Mouse (Mus musculus) MEL (cell line): ENCODE data around the gene Anln. TPM values are rescaled to one million over a fixed set of nuclear protein-coding genes. Genes with fewer than 3 reads are reported as not detected.

Experiments used
- DNase-seq: peaks from one replicate; pipeline ENCODE4 v3.0.0; 2011; ENCODE audit warnings: low read depth, low spot score
- H3K27ac ChIP-seq: 2 replicates; pipeline ENCODE4 v1.5.1; 2012; ENCODE audit warnings: low read depth, mild to moderate bottlenecking, control low read depth, low read length, moderate library complexity; ENCODE audit not compliant: control insufficient read depth
- H3K27me3 ChIP-seq, 2 experiments: fragments of 150-350 bp in 1 of 2; sonication (generic) in 1 of 2; 2 replicates each; pipeline ENCODE4 v1.6.1; 2012; ENCODE audit warnings: low read length in 2 of 2, mild to moderate bottlenecking in 2 of 2, improper control_type of control experiment in 1 of 2, moderate library complexity in 1 of 2; ENCODE audit not compliant: insufficient read depth in 2 of 2, control insufficient read depth in 1 of 2
- H3K36me3 ChIP-seq, 2 experiments: 2 replicates each; pipeline ENCODE4 v1.6.1; 2012 to 2014; ENCODE audit warnings: low read length in 2 of 2, improper control_type of control experiment in 1 of 2, inconsistent platforms in 1 of 2, mild to moderate bottlenecking in 1 of 2; ENCODE audit not compliant: insufficient read depth in 2 of 2, control insufficient read depth in 1 of 2
- H3K4me1 ChIP-seq, 2 experiments: fragments of 150-350 bp in 1 of 2; sonication (generic) in 1 of 2; 2 replicates each; pipeline ENCODE4 v1.6.1; 2012; ENCODE audit warnings: low read length in 2 of 2, improper control_type of control experiment in 1 of 2, mild to moderate bottlenecking in 1 of 2; ENCODE audit not compliant: insufficient read depth in 2 of 2, control insufficient read depth in 1 of 2
- H3K4me3 ChIP-seq, 2 experiments: fragments of 150-350 bp in 1 of 2; sonication (generic) in 1 of 2; 2 replicates each; pipeline ENCODE4 v1.5.1; 2012; ENCODE audit warnings: low read depth in 2 of 2, low read length in 2 of 2, mild to moderate bottlenecking in 2 of 2, moderate library complexity in 2 of 2, control low read depth in 1 of 2, improper control_type of control experiment in 1 of 2; ENCODE audit not compliant: control insufficient read depth in 1 of 2, insufficient read depth in 1 of 2
- H3K79me2 ChIP-seq: 2 replicates; pipeline ENCODE4 v1.6.1; 2012; ENCODE audit warnings: mild to moderate bottlenecking, low read length, moderate library complexity; ENCODE audit not compliant: control insufficient read depth, poor library complexity, insufficient read depth
- H3K9ac ChIP-seq: 2 replicates; pipeline ENCODE4 v1.6.1; 2012; ENCODE audit warnings: low read depth, mild to moderate bottlenecking, control low read depth, low read length, moderate library complexity; ENCODE audit not compliant: control insufficient read depth, poor library complexity, severe bottlenecking
- H3K9me3 ChIP-seq: fragments of 150-350 bp; sonication (generic); replicated peaks from 2 replicates; pipeline ENCODE4 v1.6.1; 2012; ENCODE audit warnings: mild to moderate bottlenecking, low read length, improper control_type of control experiment, moderate library complexity; ENCODE audit not compliant: insufficient read depth
- BHLHE40 ChIP-seq: IDR thresholded peaks from 2 replicates; pipeline ENCODE4 v1.6.1; 2012; ENCODE audit warnings: low read depth, mild to moderate bottlenecking, inconsistent platforms, low read length, improper control_type of control experiment, borderline replicate concordance
- CHD1 ChIP-seq: IDR thresholded peaks from 2 replicates; pipeline ENCODE4 v1.6.1; 2012; ENCODE audit warnings: low read depth, mild to moderate bottlenecking, inconsistent platforms, low read length, improper control_type of control experiment
- CTCF ChIP-seq, 3 experiments: IDR thresholded peaks in 2 of 3; conservative IDR thresholded peaks in 1 of 3; 2 replicates each; pipeline ENCODE4 v1.5.1; 2011 to 2012; ENCODE audit warnings: low read length in 3 of 3, low read depth in 2 of 3, mild to moderate bottlenecking in 2 of 3, improper control_type of control experiment in 1 of 3, inconsistent platforms in 1 of 3, mixed read lengths in 1 of 3, moderate library complexity in 1 of 3; ENCODE audit not compliant: control insufficient read depth in 1 of 3, insufficient read depth in 1 of 3, poor library complexity in 1 of 3, severe bottlenecking in 1 of 3
- E2F4 ChIP-seq: IDR thresholded peaks from 2 replicates; pipeline ENCODE4 v1.6.1; 2011; ENCODE audit warnings: low read depth, low read length, improper control_type of control experiment, borderline replicate concordance
- ETS1 ChIP-seq: IDR thresholded peaks from 2 replicates; pipeline ENCODE4 v1.6.1; 2012; ENCODE audit warnings: low read depth, mild to moderate bottlenecking, inconsistent platforms, low read length, improper control_type of control experiment, moderate library complexity
- GABPA ChIP-seq: IDR thresholded peaks from 2 replicates; pipeline ENCODE4 v1.6.1; 2012; ENCODE audit warnings: low read depth, mild to moderate bottlenecking, inconsistent platforms, low read length, improper control_type of control experiment, moderate library complexity
- JUND ChIP-seq: IDR thresholded peaks from 2 replicates; pipeline ENCODE4 v1.6.1; 2011; ENCODE audit warnings: low read depth, mild to moderate bottlenecking, improper control_type of control experiment, low read length
- MAFK ChIP-seq: IDR thresholded peaks from 2 replicates; pipeline ENCODE4 v1.6.1; 2011; ENCODE audit warnings: low read depth, mild to moderate bottlenecking, low read length, improper control_type of control experiment, borderline replicate concordance
- MEF2A ChIP-seq: IDR thresholded peaks from 2 replicates; pipeline ENCODE4 v1.6.1; 2014; ENCODE audit warnings: low read depth, mild to moderate bottlenecking, inconsistent platforms, low read length, improper control_type of control experiment; ENCODE audit not compliant: poor library complexity, insufficient replicate concordance, severe bottlenecking; ENCODE audit errors: extremely low read depth
- MYB ChIP-seq: IDR thresholded peaks from 2 replicates; pipeline ENCODE4 v1.6.1; 2011; ENCODE audit warnings: mild to moderate bottlenecking, low read depth, low read length, improper control_type of control experiment
- POLR2AphosphoS2 ChIP-seq: IDR thresholded peaks from 2 replicates; pipeline ENCODE4 v1.6.1; 2011; ENCODE audit warnings: low read length, improper control_type of control experiment
- POLR2AphosphoS5 ChIP-seq: IDR thresholded peaks from 2 replicates; pipeline ENCODE4 v1.6.1; 2012; ENCODE audit warnings: low read depth, borderline replicate concordance, mild to moderate bottlenecking, inconsistent platforms, low read length, moderate library complexity, mixed read lengths
- SIN3A ChIP-seq: IDR thresholded peaks from 2 replicates; pipeline ENCODE4 v1.6.1; 2012; ENCODE audit warnings: low read length, improper control_type of control experiment, inconsistent platforms
- SMC3 ChIP-seq: IDR thresholded peaks from 2 replicates; pipeline ENCODE4 v1.6.1; 2011; ENCODE audit warnings: low read depth, low read length, improper control_type of control experiment
- TAL1 ChIP-seq: IDR thresholded peaks from 2 replicates; pipeline ENCODE4 v1.6.1; 2012; ENCODE audit warnings: mild to moderate bottlenecking, inconsistent platforms, low read length, moderate library complexity, mixed read lengths
- TBP ChIP-seq: IDR thresholded peaks from 2 replicates; pipeline ENCODE4 v1.8.0; 2011; ENCODE audit warnings: low read depth, low read length, improper control_type of control experiment
- TCF12 ChIP-seq: IDR thresholded peaks from 2 replicates; pipeline ENCODE4 v1.6.1; 2014; ENCODE audit warnings: low read depth, mild to moderate bottlenecking, inconsistent platforms, low read length, improper control_type of control experiment, moderate library complexity
- USF2 ChIP-seq, 2 experiments: IDR thresholded peaks; 2 replicates each; pipeline ENCODE4 v1.6.1; 2011 to 2012; ENCODE audit warnings: improper control_type of control experiment in 2 of 2, low read length in 2 of 2, borderline replicate concordance in 1 of 2, inconsistent platforms in 1 of 2, low read depth in 1 of 2, mild to moderate bottlenecking in 1 of 2; ENCODE audit not compliant: insufficient read depth in 1 of 2
- ZKSCAN1 ChIP-seq: IDR thresholded peaks from 2 replicates; pipeline ENCODE4 v1.6.1; 2012; ENCODE audit warnings: low read depth, mild to moderate bottlenecking, inconsistent platforms, low read length, improper control_type of control experiment, moderate library complexity
- ZNF384 ChIP-seq: IDR thresholded peaks from 2 replicates; pipeline ENCODE4 v1.6.1; 2012; ENCODE audit warnings: low read depth, mild to moderate bottlenecking, inconsistent platforms, low read length, improper control_type of control experiment
- polyA plus RNA-seq, 2 experiments: library from polyadenylated mRNA; stranded (reverse) in 1 of 2; unstranded in 1 of 2; fragments of >175 nt in 1 of 2; fragments of >200 nt in 1 of 2; gene quantifications; 2 replicates each; pipeline versions ENCODE4 v1.2.1 to v1.2.4; 2012; ENCODE audit warnings: low replicate concordance in 2 of 2, low read depth in 1 of 2; ENCODE audit not compliant: insufficient read length in 2 of 2, insufficient read depth in 1 of 2, missing spikeins in 1 of 2
- total RNA-seq: library from RNA; depleted of rRNA; stranded (reverse); fragments of 300-350 nt; gene quantifications from 2 replicates; pipeline ENCODE4 v1.2.3, GENCODE M21; 2012

The Anln gene
- total and polyA plus RNA-seq, 3 experiments = 93.3 to 114 (median 93.3) TPM

GRCm38 (mm10) chr9:22422559-22422958 is 33.6 kb upstream of the Anln start:
- no peak overlapping the region for H3K4me3 ChIP-seq
- H3K9ac ChIP-seq = no peak overlapping the region
- H3K27ac ChIP-seq = no peak overlapping the region
- no peak for DNase-seq
- peaks cover 14 to 15% of the 10 kb centered on the region in 2 experiments for H3K4me1 ChIP-seq
- H3K27me3 ChIP-seq = no peaks in the 10 kb centered on the region
- no peaks in the 10 kb centered on the region for H3K79me2 ChIP-seq
- H3K9me3 ChIP-seq = no peaks in the 10 kb centered on the region
- no peak for TF ChIP-seq SMC3
- TF ChIP-seq ZKSCAN1 = no peak
- no peak for TF ChIP-seq USF2 (IDR thresholded peaks at IDR 0.05; ENCODE audit: borderline replicate concordance in 1 of 2, insufficient read depth in 1 of 2, low read depth in 1 of 2, low read length in 2 of 2)
- no peak for TF ChIP-seq E2F4
- TF ChIP-seq SIN3A = no peak
- no peak for TF ChIP-seq ETS1
- no peak for TF ChIP-seq MAFK
- no peak for TF ChIP-seq POLR2AphosphoS5
- no peak for TF ChIP-seq JUND
- TF ChIP-seq TCF12 = no peak
- TF ChIP-seq BHLHE40 = no peak
- no peak for TF ChIP-seq POLR2AphosphoS2
- no peak for TF ChIP-seq GABPA
- TF ChIP-seq ZNF384 = no peak
- TF ChIP-seq CHD1 = no peak
- no peak for TF ChIP-seq CTCF (IDR thresholded peaks at IDR 0.05 in 2 of 3, conservative IDR thresholded peaks at IDR 0.05 in 1 of 3; ENCODE audit: control insufficient read depth in 1 of 3, insufficient read depth in 1 of 3, low read depth in 2 of 3, low read length in 3 of 3, poor library complexity in 1 of 3, severe bottlenecking in 1 of 3)
- TF ChIP-seq MEF2A = no peak
- TF ChIP-seq TBP = no peak
- TF ChIP-seq TAL1 = no peak
- TF ChIP-seq, all 39 proteins: peak for 0
- H3K36me3 ChIP-seq = peaks cover 0 to 12% of the 10 kb centered on the region in 2 experiments; a peak in 2 of 4 replicates

GRCm38 (mm10) chr9:22420491-22420890 is 31.5 kb upstream of the Anln start:
- Histone ChIP-seq H3K79me2 (no peaks in the 10 kb centered on the region), H3K4me1 (peaks cover 13 to 14% of the 10 kb centered on the region in 2 experiments), H3K4me3 (no peak overlapping the region), H3K27ac (no peak overlapping the region), H3K36me3 (peaks cover 0 to 12% of the 10 kb centered on the region in 2 experiments; a peak in 2 of 4 replicates), H3K9me3 (no peaks in the 10 kb centered on the region), H3K9ac (no peak overlapping the region), H3K27me3 (no peaks in the 10 kb centered on the region)
- DNase-seq = no peak
- no peak for TF ChIP-seq MYB
